Mouse (Mus musculus) kidney, adult 2 months (tissue): Measurements from ENCODE around the gene Usp36.

Experiments
- CTCF ChIP-seq: fragments of 200-500 bp; conservative IDR thresholded peaks from 2 replicates; pipeline ENCODE4 v1.5.1; 2011; ENCODE audit warnings: low read depth, mild to moderate bottlenecking, control low read depth, low read length, moderate library complexity, mixed read lengths; ENCODE audit not compliant: insufficient read depth, insufficient read length
- POLR2A ChIP-seq: fragments of 200-500 bp; IDR thresholded peaks from one replicate; pipeline ENCODE4 v1.6.1; 2011; ENCODE audit warnings: low read depth, low read length, control low read depth

GRCm38 (mm10) chr11:118223416-118224067 is 66.5 kb downstream of the Usp36 start:
- TF ChIP-seq CTCF (no peak), POLR2A (no peak)
